8 mouse cellular contexts compared by ENCODE assay signal in genomic region chr6:18030868-18031508, GRCm38 (mm10). TPM values are rescaled to one million over a fixed set of nuclear protein-coding genes. Genes with fewer than 3 reads are reported as not detected.
DNase-seq lines count a peak whose midpoint lies in the region; ATAC-seq and TF ChIP-seq lines count a peak whose summit lies in the region.

No protein-coding gene starts in this region.

- no peak overlapping the region for H3K9ac ChIP-seq in kidney, embryonic 14.5 days (ENCODE audit: low read depth, low read length)
- 0 out of 2 replicates have a peak overlapping the region, but pooled peaks have one; percentile 34 for H3K9ac ChIP-seq in heart, embryonic 15.5 days
- H3K9ac ChIP-seq in liver, embryonic 16.5 days (ENCODE audit: low read depth, low read length), result no peak overlapping the region

- no peak overlapping the region for H3K27ac ChIP-seq in kidney, embryonic 14.5 days (ENCODE audit: low read depth, low read length)
- no peak overlapping the region for H3K27ac ChIP-seq in cortical plate, adult 2 months (ENCODE audit: insufficient read depth, low read length)
- no peak overlapping the region for H3K27ac ChIP-seq in heart, embryonic 15.5 days
- no peak overlapping the region for H3K27ac ChIP-seq in liver, embryonic 16.5 days (ENCODE audit: low read length)

- peak overlapping the region; percentile 44 for H3K4me3 ChIP-seq in kidney, embryonic 14.5 days (ENCODE audit: low read length)
- H3K4me3 ChIP-seq in cortical plate, adult 2 months (ENCODE audit: insufficient read depth, low read length), result peak overlapping the region; percentile 54
- H3K4me3 ChIP-seq in heart, embryonic 15.5 days, result peak overlapping the region; percentile 59
- no peak overlapping the region for H3K4me3 ChIP-seq in liver, embryonic 16.5 days (ENCODE audit: low read depth, low read length)

- no peak for TF ChIP-seq CTCF in cortical plate, adult 2 months (IDR thresholded peaks at IDR 0.05; ENCODE audit: extremely low read depth, insufficient read depth, low read length)

- DNase-seq in kidney, postnatal 14 days, result no peak
- DNase-seq in thymus, postnatal 4 days, result no peak
- no peak for DNase-seq in gastrocnemius, postnatal 10 days
- DNase-seq in thymus, postnatal 10 days (ENCODE audit: low spot score in 2 of 2), result no peak

- H3K27me3 ChIP-seq in kidney, embryonic 14.5 days (ENCODE audit: control insufficient read depth, insufficient read depth, low read length), result peaks cover 28% of the 10 kb centered on the region
- H3K27me3 ChIP-seq in heart, embryonic 15.5 days, result peaks cover 45% of the 10 kb centered on the region
- H3K27me3 ChIP-seq in liver, embryonic 16.5 days (ENCODE audit: control insufficient read depth, insufficient read depth, low read depth, low read length), result peaks cover 39% of the 10 kb centered on the region

- peak; percentile 20; the same call in 1 of the 2 replicates for ATAC-seq in kidney, embryonic 14.5 days (ENCODE audit: low FRiP score, low TSS enrichment)
- ATAC-seq in heart, embryonic 15.5 days (replicated peaks; ENCODE audit: insufficient number of reproducible peaks, insufficient read depth, low FRiP score, low read depth), result no peak; the same call in 1 of the 2 replicates
- ATAC-seq in liver, embryonic 16.5 days (ENCODE audit: low read depth), result 0 out of 2 replicates have a peak, but pooled peaks have one; percentile 28

- H3K4me2 ChIP-seq in kidney, embryonic 14.5 days (replicated peaks; ENCODE audit: low read depth, low read length), result peak overlapping the region; percentile 85
- H3K4me2 ChIP-seq in heart, embryonic 15.5 days, result peak overlapping the region; percentile 98
- H3K4me2 ChIP-seq in liver, embryonic 16.5 days (ENCODE audit: low read depth, low read length), result peak overlapping the region; percentile 14; the same call in 1 of the 2 replicates

- H3K4me1 ChIP-seq in kidney, embryonic 14.5 days (ENCODE audit: control insufficient read depth, insufficient read depth, low read length), result peaks cover 5% of the 10 kb centered on the region; the same call in 1 of the 2 replicates
- H3K4me1 ChIP-seq in cortical plate, adult 2 months (ENCODE audit: control insufficient read depth, insufficient read depth, low read length), result no peaks in the 10 kb centered on the region
- H3K4me1 ChIP-seq in heart, embryonic 15.5 days (replicated peaks), result peaks cover 21% of the 10 kb centered on the region
- H3K4me1 ChIP-seq in liver, embryonic 16.5 days (ENCODE audit: control insufficient read depth, low read depth, low read length), result no peaks in the 10 kb centered on the region

- H3K9me3 ChIP-seq in kidney, embryonic 14.5 days (ENCODE audit: control insufficient read depth, low read length), result no peaks in the 10 kb centered on the region
- H3K9me3 ChIP-seq in heart, embryonic 15.5 days (replicated peaks), result no peaks in the 10 kb centered on the region
- no peaks in the 10 kb centered on the region for H3K9me3 ChIP-seq in liver, embryonic 16.5 days (replicated peaks; ENCODE audit: control insufficient read depth, low read length)

- 7% methylated on average over 12 of the region's 12 CpGs for WGBS in kidney, embryonic 14.5 days
- 7% methylated on average over 12 of the region's 12 CpGs for WGBS in heart, embryonic 15.5 days
- 5% methylated on average over 12 of the region's 12 CpGs for WGBS in liver, embryonic 16.5 days (ENCODE audit: insufficient replicate concordance)

- no peak for TF ChIP-seq POLR2A in cortical plate, adult 2 months (IDR thresholded peaks at IDR 0.05; ENCODE audit: extremely low read depth, insufficient read depth, low read length)

- no peaks in the 10 kb centered on the region for H3K36me3 ChIP-seq in kidney, embryonic 14.5 days (ENCODE audit: control insufficient read depth, insufficient read depth, low read length)
- no peaks in the 10 kb centered on the region for H3K36me3 ChIP-seq in heart, embryonic 15.5 days
- H3K36me3 ChIP-seq in liver, embryonic 16.5 days (ENCODE audit: control insufficient read depth, insufficient read depth), result no peaks in the 10 kb centered on the region

RNA-seq across cellular contexts. Expression of gene Wnt2, which starts 0.6 kb away (rescaled TPM):
- polyA plus RNA-seq in kidney, embryonic 14.5 days (2014; fragmentation: Nextera tagmentation; extraction: Ambion mirVana), result 0.50 and 0.73 TPM in 2 replicates
- polyA plus RNA-seq in cortical plate, adult 2 months (2012; rRNA removed), result 3.0 and 3.3 TPM in 2 replicates
- 4.3 and 7.3 TPM in 2 replicates for polyA plus RNA-seq in heart, embryonic 15.5 days (2015; fragmentation: Nextera tagmentation; extraction: Ambion mirVana)
- 2.1 and 2.3 TPM in 2 replicates for polyA plus RNA-seq in liver, embryonic 16.5 days (2015; fragmentation: Nextera tagmentation; extraction: Ambion mirVana)
- 1 to 10 TPM in 1 of 2 experiments, under 1 TPM in 1; 0.54 to 1.2 TPM for total RNA-seq in gastrocnemius, postnatal 10 days (2021)

Comparison
In these comparisons a context has a peak if more than half of its experiments do, and no peak if none do; other contexts are left out.
1. H3K4me2 ChIP-seq: peak in every context shown above with its lines; median percentile 98 in heart, embryonic 15.5 days; 85 in kidney, embryonic 14.5 days; 14 in liver, embryonic 16.5 days.